Mouse (Mus musculus) spleen, postnatal 0 days (tissue): ENCODE data around the gene Borcs6. TPM values are rescaled to one million over a fixed set of nuclear protein-coding genes. Genes with fewer than 3 reads are reported as not detected.

ENCODE experiments used
- polyA plus RNA-seq: library from polyadenylated mRNA; unstranded; fragments of >200 nt; fragmentation: Nextera tagmentation; extraction: Ambion mirVana; gene quantifications from 2 replicates; pipeline ENCODE4 v1.2.1, GENCODE M21; 2015

Gene Borcs6
- 8.3 and 9.8 TPM in 2 replicates for polyA plus RNA-seq

GRCm38 (mm10) chr11:69059357-69059974 lies at the start of gene Borcs6:
Gene Borcs6, plus strand, starts transcription at chr11:69059717.

GRCm38 (mm10) chr11:69015644-69016441 lies 43.7 kb upstream of the Borcs6 start, which contains the start of gene Ctc1:
Gene Ctc1, plus strand, starts transcription at chr11:69015911.

GRCm38 (mm10) chr11:69045531-69046394 lies 13.8 kb upstream of the Borcs6 start, which contains the start of gene Aurkb:
Gene Aurkb, plus strand, starts transcription at chr11:69045647.

GRCm38 (mm10) chr11:69070590-69071222 lies 11.2 kb downstream of the Borcs6 start, which contains the start of gene Tmem107:
Gene Tmem107, plus strand, starts transcription at chr11:69070806.

GRCm38 (mm10) chr11:69088103-69088855 lies 28.8 kb downstream of the Borcs6 start, which contains the start of gene Vamp2:
Gene Vamp2, plus strand, starts transcription at chr11:69088490.

GRCm38 (mm10) chr11:69094697-69095429 lies 35.3 kb downstream of the Borcs6 start, which contains the start of gene Per1:
Gene Per1, plus strand, starts transcription at chr11:69095217.

Other genes with a start within 250 kb of the Borcs6 start
- 42.3 and 50.9 TPM in 2 replicates for gene Ndel1, start 187.9 kb upstream of the Borcs6 start, polyA plus RNA-seq
- 0.06 and 0.11 TPM in 2 replicates for gene Rnf222, start 171.2 kb upstream of the Borcs6 start, polyA plus RNA-seq
- 915 and 947 TPM in 2 replicates for gene Rpl26, start 158.1 kb upstream of the Borcs6 start, polyA plus RNA-seq
- gene Odf4, start 132.6 kb upstream of the Borcs6 start, polyA plus RNA-seq = not detected in 2 replicates
- 3.7 and 4.0 TPM in 2 replicates for gene Arhgef15, start 102.2 kb upstream of the Borcs6 start, polyA plus RNA-seq
- 0.77 and 1.0 TPM in 2 replicates for gene Slc25a35, start 91.6 kb upstream of the Borcs6 start, polyA plus RNA-seq
- 45.0 and 45.7 TPM in 2 replicates for gene Rangrf, start 84.5 kb upstream of the Borcs6 start, polyA plus RNA-seq
- gene Pfas, start 51.3 kb upstream of the Borcs6 start, polyA plus RNA-seq = 36.9 and 37.1 TPM in 2 replicates
- gene Ctc1, start 43.8 kb upstream of the Borcs6 start, polyA plus RNA-seq = 20.3 and 21.5 TPM in 2 replicates
- gene Aurkb, start 14.1 kb upstream of the Borcs6 start, polyA plus RNA-seq = 120 and 126 TPM in 2 replicates
- 39.0 and 47.7 TPM in 2 replicates for gene Tmem107, start 11.1 kb downstream of the Borcs6 start, polyA plus RNA-seq
- gene Vamp2, start 28.8 kb downstream of the Borcs6 start, polyA plus RNA-seq = 29.9 and 31.7 TPM in 2 replicates
- 4.2 and 7.6 TPM in 2 replicates for gene Per1, start 35.5 kb downstream of the Borcs6 start, polyA plus RNA-seq
- 0.22 and 0.32 TPM in 2 replicates for gene Hes7, start 60.7 kb downstream of the Borcs6 start, polyA plus RNA-seq
- gene 9130213A22Rik, start 62.9 kb downstream of the Borcs6 start, polyA plus RNA-seq = 0.07 and 0.32 TPM in 2 replicates
- gene Aloxe3, start 66.2 kb downstream of the Borcs6 start, polyA plus RNA-seq = 0.25 and 0.79 TPM in 2 replicates
- gene Alox12b, start 97.3 kb downstream of the Borcs6 start, polyA plus RNA-seq = not detected in 2 replicates
- gene Alox8, start 138.1 kb downstream of the Borcs6 start, polyA plus RNA-seq = 0.12 and 0.61 TPM in 2 replicates
- gene Gucy2e, start 177.3 kb downstream of the Borcs6 start, polyA plus RNA-seq = 0.01 and 0.07 TPM in 2 replicates